Comparison of ENCODE assay signal across 8 mouse cellular contexts in the genomic region with DNA sequence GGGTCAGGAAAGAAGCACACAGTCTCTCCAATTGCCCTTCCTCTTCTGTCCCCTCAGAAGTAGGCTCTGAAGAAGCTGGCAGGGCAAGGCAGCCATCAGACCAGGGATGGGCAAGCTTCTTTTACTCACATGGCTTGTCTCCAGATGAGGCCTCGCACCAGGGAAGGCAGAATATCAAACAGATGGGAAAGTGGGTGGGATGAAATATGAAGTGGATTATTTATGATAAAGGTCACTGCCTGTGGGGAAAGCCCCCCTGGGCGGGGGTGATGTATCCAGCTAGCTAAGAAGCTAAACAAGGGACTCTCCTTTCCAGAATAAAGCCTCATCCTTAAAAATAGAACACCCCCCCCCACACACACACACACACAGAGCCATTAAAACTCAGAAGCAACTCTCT. TPM values are rescaled to one million over a fixed set of nuclear protein-coding genes. Genes with fewer than 3 reads are reported as not detected.
DNase-seq lines count a peak whose midpoint lies in the region; ATAC-seq lines count a peak whose summit lies in the region.

No protein-coding gene starts in this region.

- intact Hi-C loops in left cerebral cortex, postnatal 25 days (cut with DNase I), result loop anchor here (5.0 kb wide), 1 partner anchor 608 kb away; no protein-coding TSS in a partner anchor
- intact Hi-C loops in left cerebral cortex, postnatal 10 days (cut with DNase I), result loop anchor here (5.0 to 10.0 kb wide), 3 partner anchors 168 to 601 kb away; no protein-coding TSS in a partner anchor

- H3K27me3 ChIP-seq in forebrain, embryonic 13.5 days, result peaks cover 53% of the 10 kb centered on the region
- H3K27me3 ChIP-seq in forebrain, embryonic 15.5 days, result peaks cover 3% of the 10 kb centered on the region; the same call in 1 of the 2 replicates
- peaks cover 34% of the 10 kb centered on the region for H3K27me3 ChIP-seq in limb, embryonic 12.5 days

- peak; percentile 16; the same call in 1 of the 2 replicates for ATAC-seq in forebrain, embryonic 13.5 days
- ATAC-seq in forebrain, embryonic 15.5 days (replicated peaks), result no peak
- no peak for ATAC-seq in limb, embryonic 12.5 days (ENCODE audit: insufficient number of reproducible peaks, insufficient read depth, low FRiP score, low TSS enrichment, low read depth)

- H3K4me2 ChIP-seq in forebrain, embryonic 13.5 days, result no peak overlapping the region; the same call in 1 of the 2 replicates
- no peak overlapping the region for H3K4me2 ChIP-seq in forebrain, embryonic 15.5 days (replicated peaks)
- H3K4me2 ChIP-seq in limb, embryonic 12.5 days, result peak overlapping the region; percentile 56

- H3K27ac ChIP-seq in forebrain, embryonic 13.5 days, result no peak overlapping the region
- H3K27ac ChIP-seq in forebrain, embryonic 15.5 days (replicated peaks), result no peak overlapping the region
- peak overlapping the region; percentile 87 for H3K27ac ChIP-seq in limb, embryonic 12.5 days

- DNase-seq in left cerebral cortex, postnatal 25 days (ENCODE audit: low spot score in 2 of 2), result peak; percentile 8 to 53
- DNase-seq in left cerebral cortex, postnatal 10 days (ENCODE audit: extremely low spot score in 1 of 2, low spot score in 2 of 2), result no peak
- DNase-seq in Muller cell, postnatal 12 days (ENCODE audit: inconsistent ontology term), result peak; percentile 12
- DNase-seq in adrenal gland, postnatal 14 days, result no peak
- DNase-seq in ovary, postnatal 10 days (ENCODE audit: low spot score), result no peak

- peaks cover 23% of the 10 kb centered on the region for H3K4me1 ChIP-seq in forebrain, embryonic 13.5 days
- peaks cover 32% of the 10 kb centered on the region for H3K4me1 ChIP-seq in forebrain, embryonic 15.5 days
- peaks cover 56% of the 10 kb centered on the region for H3K4me1 ChIP-seq in limb, embryonic 12.5 days (replicated peaks)

- no peaks in the 10 kb centered on the region for H3K9me3 ChIP-seq in forebrain, embryonic 13.5 days (replicated peaks)
- H3K9me3 ChIP-seq in forebrain, embryonic 15.5 days, result no peaks in the 10 kb centered on the region
- H3K9me3 ChIP-seq in limb, embryonic 12.5 days, result no peaks in the 10 kb centered on the region

- no peak overlapping the region for H3K9ac ChIP-seq in forebrain, embryonic 13.5 days
- H3K9ac ChIP-seq in forebrain, embryonic 15.5 days (replicated peaks), result no peak overlapping the region
- H3K9ac ChIP-seq in limb, embryonic 12.5 days (replicated peaks), result no peak overlapping the region

- no peak overlapping the region for H3K4me3 ChIP-seq in forebrain, embryonic 13.5 days
- no peak overlapping the region for H3K4me3 ChIP-seq in forebrain, embryonic 15.5 days
- H3K4me3 ChIP-seq in limb, embryonic 12.5 days (replicated peaks), result no peak overlapping the region

- WGBS in forebrain, embryonic 13.5 days, result 52% methylated on average over 2 of the region's 2 CpGs
- WGBS in forebrain, embryonic 15.5 days, result 57% methylated on average over 2 of the region's 2 CpGs
- 35% methylated on average over 2 of the region's 2 CpGs for WGBS in limb, embryonic 12.5 days

- no peaks in the 10 kb centered on the region for H3K36me3 ChIP-seq in forebrain, embryonic 13.5 days (ENCODE audit: poor library complexity, severe bottlenecking)
- H3K36me3 ChIP-seq in forebrain, embryonic 15.5 days, result no peaks in the 10 kb centered on the region
- H3K36me3 ChIP-seq in limb, embryonic 12.5 days, result no peaks in the 10 kb centered on the region

RNA-seq across cellular contexts. Expression of gene Cpn2, which starts 31.7 kb away (rescaled TPM):
- not detected in 2 replicates for polyA plus RNA-seq in forebrain, embryonic 13.5 days (2015; fragmentation: Nextera tagmentation; extraction: Ambion mirVana)
- not detected in 2 replicates for polyA plus RNA-seq in forebrain, embryonic 15.5 days (2015; fragmentation: Nextera tagmentation; extraction: Ambion mirVana)
- not detected for total RNA-seq in left cerebral cortex, postnatal 25 days (2021)
- not detected for total RNA-seq in left cerebral cortex, postnatal 10 days (2021)
- not detected in 2 replicates for polyA plus RNA-seq in limb, embryonic 12.5 days (2016; fragmentation: Nextera tagmentation; extraction: Ambion mirVana)
- 7.5 and 28.6 TPM in 2 replicates for total RNA-seq in adrenal gland, postnatal 14 days (2021)

RNA-seq across cellular contexts. Expression of gene Lrrc15, which starts 47.5 kb away (rescaled TPM):
- 0.08 and 0.09 TPM in 2 replicates for polyA plus RNA-seq in forebrain, embryonic 13.5 days (2015; fragmentation: Nextera tagmentation; extraction: Ambion mirVana)
- 0.05 and 0.08 TPM in 2 replicates for polyA plus RNA-seq in forebrain, embryonic 15.5 days (2015; fragmentation: Nextera tagmentation; extraction: Ambion mirVana)
- total RNA-seq in left cerebral cortex, postnatal 25 days (2021), result not detected
- not detected for total RNA-seq in left cerebral cortex, postnatal 10 days (2021)
- 0.84 and 0.90 TPM in 2 replicates for polyA plus RNA-seq in limb, embryonic 12.5 days (2016; fragmentation: Nextera tagmentation; extraction: Ambion mirVana)
- 0.15 TPM in 2 replicates for total RNA-seq in adrenal gland, postnatal 14 days (2021)

Comparison
In these comparisons a context has a peak if more than half of its experiments do, and no peak if none do; other contexts are left out.
1. DNase-seq: peak in left cerebral cortex, postnatal 25 days (2 of 2) and Muller cell, postnatal 12 days (single experiment); none in left cerebral cortex, postnatal 10 days (0 of 2), adrenal gland, postnatal 14 days (single experiment) and ovary, postnatal 10 days (single experiment).